Mouse (Mus musculus): ENCODE data around the gene Calm5. TPM values are rescaled to one million over a fixed set of nuclear protein-coding genes. Genes with fewer than 3 reads are reported as not detected.

Calm5 gene
- total RNA-seq, 2 experiments from 2014 or later, result not detected

Other genes with a start within 250 kb of the Calm5 start
- gene Fam208b, start 243.1 kb upstream of the Calm5 start, total RNA-seq (2021), result 10 to 100 TPM; 26.1 to 27.9 TPM
- gene Asb13, start 220.1 kb upstream of the Calm5 start, total RNA-seq (2021), result 10 to 100 TPM; 24.3 to 27.1 TPM
- gene Calml3, start 49.9 kb upstream of the Calm5 start, total RNA-seq (2021), result not detected
- not detected for gene Calm4, start 16.4 kb upstream of the Calm5 start, total RNA-seq (2021)
- 10 to 100 TPM; 21.4 to 24.0 TPM for gene Net1, start 64.0 kb downstream of the Calm5 start, total RNA-seq (2021)
- not detected for gene Tubal3, start 64.1 kb downstream of the Calm5 start, total RNA-seq (2021)
- not detected for gene Ucn3, start 91.2 kb downstream of the Calm5 start, total RNA-seq (2021)
- 1 to 10 TPM; 1.5 to 2.5 TPM for gene Akr1c14, start 194.8 kb downstream of the Calm5 start, total RNA-seq (2021)

Measured in layer of hippocampus, postnatal 10 days (tissue).